Mouse (Mus musculus): ENCODE results near the gene BC017158. TPM values are rescaled to one million over a fixed set of nuclear protein-coding genes. Genes with fewer than 3 reads are reported as not detected.
A peak's percentile ranks its signal among the peaks of the same experiment; 100 is the strongest.

BC017158 gene
- total and polyA plus RNA-seq, 3 experiments, result 6.2 to 12.7 (median 6.5) TPM

DNA sequence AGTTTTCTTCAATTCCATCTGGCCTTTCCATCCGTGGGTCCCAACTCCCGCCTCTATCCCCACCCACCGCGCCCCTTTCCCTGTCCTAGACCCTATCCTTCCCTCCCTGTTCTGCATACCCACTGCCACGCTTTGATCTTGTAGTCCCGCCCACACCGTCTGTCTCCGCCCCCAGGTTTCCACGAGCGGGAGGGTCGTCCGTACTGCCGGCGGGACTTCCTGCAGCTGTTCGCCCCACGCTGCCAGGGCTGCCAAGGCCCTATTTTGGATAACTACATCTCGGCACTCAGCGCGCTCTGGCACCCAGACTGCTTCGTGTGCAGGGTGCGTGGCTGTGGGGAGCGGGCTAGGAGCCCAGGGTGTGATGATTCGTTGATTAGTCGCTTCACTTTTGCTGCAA is 45.4 kb downstream of the BC017158 start:
- intact Hi-C loops (cut with DNase I), result no loop called here
- TF ChIP-seq EP300 (IDR thresholded peaks at IDR 0.05; ENCODE audit: insufficient read depth, low read depth, low read length) (no peak), CTCF (IDR thresholded peaks at IDR 0.05) (no peak), POLR2A (IDR thresholded peaks at IDR 0.05; ENCODE audit: insufficient read depth, low read depth, low read length) (no peak)
- Histone ChIP-seq H3K27ac (no peak overlapping the region), H3K9ac (ENCODE audit: low read depth, low read length) (no peak overlapping the region), H3K27me3 (ENCODE audit: control insufficient read depth, insufficient read depth, low read length) (no peaks in the 10 kb centered on the region), H3K36me3 (ENCODE audit: control insufficient read depth, insufficient read depth, low read length) (no peaks in the 10 kb centered on the region; the same call in 1 of the 2 replicates), H3K4me1 (ENCODE audit: control insufficient read depth, insufficient read depth, low read length) (peaks cover 5% of the 10 kb centered on the region), H3K79me2 (replicated peaks; ENCODE audit: control insufficient read depth, insufficient read depth, low read length) (no peaks in the 10 kb centered on the region), H3K4me3 (no peak overlapping the region)
- WGBS, result 54% methylated on average over 24 of the region's 24 CpGs
- DNase-seq, result no peak

DNA sequence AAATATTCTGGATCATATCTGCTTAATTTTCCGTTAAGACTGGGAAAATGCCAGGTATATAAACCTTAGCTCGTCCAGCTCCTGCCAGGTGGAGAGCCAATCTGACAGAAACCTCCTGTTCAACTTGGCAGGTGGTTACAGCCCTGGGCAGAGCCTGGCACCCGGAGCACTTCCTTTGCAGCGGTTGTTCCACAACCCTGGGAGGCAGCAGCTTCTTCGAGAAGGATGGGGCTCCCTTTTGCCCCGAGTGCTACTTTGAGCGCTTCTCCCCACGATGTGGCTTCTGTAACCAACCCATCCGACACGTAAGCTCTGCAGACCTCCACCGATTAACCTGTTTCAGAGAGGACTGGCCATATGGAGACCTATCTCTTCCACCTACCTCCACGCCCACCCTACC is 46.0 kb downstream of the BC017158 start:
- Histone ChIP-seq H3K27ac (no peak overlapping the region), H3K9ac (ENCODE audit: low read depth, low read length) (no peak overlapping the region), H3K27me3 (ENCODE audit: control insufficient read depth, insufficient read depth, low read length) (no peaks in the 10 kb centered on the region), H3K36me3 (ENCODE audit: control insufficient read depth, insufficient read depth, low read length) (no peaks in the 10 kb centered on the region; the same call in 1 of the 2 replicates), H3K79me2 (replicated peaks; ENCODE audit: control insufficient read depth, insufficient read depth, low read length) (no peaks in the 10 kb centered on the region), H3K4me3 (no peak overlapping the region), H3K4me1 (ENCODE audit: control insufficient read depth, insufficient read depth, low read length) (peaks cover 5% of the 10 kb centered on the region)
- TF ChIP-seq POLR2A (IDR thresholded peaks at IDR 0.05; ENCODE audit: insufficient read depth, low read depth, low read length) (no peak), CTCF (IDR thresholded peaks at IDR 0.05) (no peak), EP300 (IDR thresholded peaks at IDR 0.05; ENCODE audit: insufficient read depth, low read depth, low read length) (no peak)
- 66% methylated on average over 12 of the region's 12 CpGs for WGBS
- DNase-seq, result no peak
- intact Hi-C loops (cut with DNase I), result no loop called here

DNA sequence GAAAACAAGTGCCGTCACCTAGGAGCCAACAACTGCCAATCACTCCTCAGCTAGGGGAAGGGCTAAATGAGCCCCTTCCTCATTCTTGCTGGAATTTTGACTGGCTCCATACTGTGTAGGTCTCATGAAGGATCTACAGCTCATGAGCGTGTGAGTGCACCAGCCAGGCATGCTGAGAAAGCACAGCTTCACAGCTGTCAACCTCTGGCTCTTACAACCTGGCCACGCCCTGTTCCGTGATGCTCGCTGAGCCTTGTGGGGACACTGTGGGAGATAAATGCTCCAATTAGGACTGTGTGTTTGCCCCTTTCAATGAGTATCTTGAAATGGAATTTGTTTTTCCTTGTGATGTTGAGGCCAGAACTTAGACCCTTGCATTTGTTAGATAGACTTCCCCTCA is 48.0 kb downstream of the BC017158 start:
- Histone ChIP-seq H3K36me3 (ENCODE audit: control insufficient read depth, insufficient read depth, low read length) (no peaks in the 10 kb centered on the region; the same call in none of the 2 replicates), H3K4me1 (ENCODE audit: control insufficient read depth, insufficient read depth, low read length) (peaks cover 2% of the 10 kb centered on the region; the same call in 1 of the 2 replicates), H3K79me2 (replicated peaks; ENCODE audit: control insufficient read depth, insufficient read depth, low read length) (no peaks in the 10 kb centered on the region), H3K9ac (ENCODE audit: low read depth, low read length) (no peak overlapping the region), H3K4me3 (no peak overlapping the region), H3K27me3 (ENCODE audit: control insufficient read depth, insufficient read depth, low read length) (no peaks in the 10 kb centered on the region), H3K27ac (no peak overlapping the region)
- 81% methylated on average over 5 of the region's 5 CpGs for WGBS
- TF ChIP-seq EP300 (IDR thresholded peaks at IDR 0.05; ENCODE audit: insufficient read depth, low read depth, low read length) (no peak), POLR2A (IDR thresholded peaks at IDR 0.05; ENCODE audit: insufficient read depth, low read depth, low read length) (no peak), CTCF (IDR thresholded peaks at IDR 0.05) (no peak)
- no peak for DNase-seq
- intact Hi-C loops (cut with DNase I), result loop anchor here (5.0 to 10.0 kb wide), 2 partner anchors 365 to 457 kb away; partner anchors contain the start of gene Inpp5f

GRCm38 (mm10) chr7:128248081-128249042 is 49.6 kb downstream of the BC017158 start:
- DNase-seq, result no peak
- TF ChIP-seq POLR2A (IDR thresholded peaks at IDR 0.05; ENCODE audit: insufficient read depth, low read depth, low read length), result no peak
- TF ChIP-seq CTCF (IDR thresholded peaks at IDR 0.05), result no peak
- no peak for TF ChIP-seq EP300 (IDR thresholded peaks at IDR 0.05; ENCODE audit: insufficient read depth, low read depth, low read length)
- Histone ChIP-seq H3K79me2 (replicated peaks; ENCODE audit: control insufficient read depth, insufficient read depth, low read length) (no peaks in the 10 kb centered on the region), H3K4me3 (peak overlapping the region; percentile 85), H3K9ac (ENCODE audit: low read depth, low read length) (peak overlapping the region; percentile 8; the same call in 1 of the 2 replicates), H3K4me1 (ENCODE audit: control insufficient read depth, insufficient read depth, low read length) (peaks cover 2% of the 10 kb centered on the region; the same call in 1 of the 2 replicates), H3K36me3 (ENCODE audit: control insufficient read depth, insufficient read depth, low read length) (no peaks in the 10 kb centered on the region; the same call in none of the 2 replicates), H3K27ac (no peak overlapping the region), H3K27me3 (ENCODE audit: control insufficient read depth, insufficient read depth, low read length) (no peaks in the 10 kb centered on the region)
- intact Hi-C loops (cut with DNase I), result loop anchor here (5.0 to 10.0 kb wide), 2 partner anchors 366 to 459 kb away; partner anchors contain the start of gene Inpp5f
- 61% methylated on average over 10 of the region's 10 CpGs for WGBS

DNA sequence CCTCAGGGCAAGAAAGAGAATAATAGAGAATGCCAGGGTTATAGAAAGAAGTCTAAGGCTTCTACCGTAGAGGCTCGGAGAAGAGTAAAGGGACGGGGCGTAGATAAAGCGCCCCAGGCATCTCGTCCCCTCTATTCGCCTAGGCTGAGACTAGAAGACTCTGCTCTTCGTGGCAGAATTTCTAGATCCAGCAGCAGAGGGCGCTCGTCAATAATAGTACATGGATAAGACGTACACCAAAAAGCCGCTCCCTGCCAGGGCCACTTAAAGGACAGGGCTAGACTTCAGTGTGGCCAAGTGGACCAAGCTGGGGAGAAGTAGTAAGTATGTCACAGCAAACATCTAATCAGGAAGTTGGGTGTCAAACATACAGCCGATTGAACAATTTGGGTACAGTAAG is 50.5 kb downstream of the BC017158 start:
- TF ChIP-seq EP300 (IDR thresholded peaks at IDR 0.05; ENCODE audit: insufficient read depth, low read depth, low read length) (0 out of 2 replicates have a peak, but pooled peaks have one; percentile 57), POLR2A (IDR thresholded peaks at IDR 0.05; ENCODE audit: insufficient read depth, low read depth, low read length) (no peak), CTCF (IDR thresholded peaks at IDR 0.05) (peak; percentile 90)
- H3K4me1 ChIP-seq (ENCODE audit: control insufficient read depth, insufficient read depth, low read length), result peaks cover 2% of the 10 kb centered on the region; the same call in 1 of the 2 replicates
- H3K27ac ChIP-seq, result peak overlapping the region; percentile 95
- WGBS, result 0% methylated on average over 13 of the region's 13 CpGs
- H3K4me3 ChIP-seq, result peak overlapping the region; percentile 85
- no peaks in the 10 kb centered on the region for H3K79me2 ChIP-seq (replicated peaks; ENCODE audit: control insufficient read depth, insufficient read depth, low read length)
- intact Hi-C loops (cut with DNase I), result loop anchor here (1.0 to 10.0 kb wide), 3 partner anchors 98 to 460 kb away; partner anchors contain the start of gene Inpp5f
- H3K36me3 ChIP-seq (ENCODE audit: control insufficient read depth, insufficient read depth, low read length), result no peaks in the 10 kb centered on the region; the same call in none of the 2 replicates
- no peaks in the 10 kb centered on the region for H3K27me3 ChIP-seq (ENCODE audit: control insufficient read depth, insufficient read depth, low read length)
- peak; percentile 87 for DNase-seq
- peak overlapping the region; percentile 75 for H3K9ac ChIP-seq (ENCODE audit: low read depth, low read length)

Data from heart, adult 2 months (tissue).